Mouse (Mus musculus): ENCODE measurements around the gene Vmn2r84.
"Not testable (repeated sequence)": the region's sequence is repeated elsewhere in the genome, so short reads cannot be mapped to it uniquely, and the experiment has no call there.

Vmn2r84 gene

DNA sequence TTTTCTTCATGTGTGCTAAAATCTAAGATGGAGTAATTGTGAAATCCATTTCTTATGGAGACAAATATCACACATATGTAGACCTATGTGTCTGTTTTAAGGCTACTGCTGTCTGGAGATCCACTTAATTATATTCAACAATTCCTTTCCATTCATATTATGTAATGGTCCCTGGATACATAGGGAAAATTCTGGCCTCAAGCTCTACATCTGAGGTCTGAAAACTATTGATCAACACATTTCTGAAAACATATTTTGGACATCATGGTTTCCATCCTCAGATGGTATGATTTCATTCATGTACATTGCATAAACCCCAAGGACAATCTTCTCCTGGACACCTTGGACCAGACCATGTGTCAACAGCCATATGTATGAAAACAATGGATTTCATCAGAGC, at the start of gene Vmn2r84:
TSS of gene Vmn2r84 (minus strand) at position 101 of the 400 bp plus-strand sequence.
- DNase-seq (ENCODE audit: low spot score), result no peak

DNA sequence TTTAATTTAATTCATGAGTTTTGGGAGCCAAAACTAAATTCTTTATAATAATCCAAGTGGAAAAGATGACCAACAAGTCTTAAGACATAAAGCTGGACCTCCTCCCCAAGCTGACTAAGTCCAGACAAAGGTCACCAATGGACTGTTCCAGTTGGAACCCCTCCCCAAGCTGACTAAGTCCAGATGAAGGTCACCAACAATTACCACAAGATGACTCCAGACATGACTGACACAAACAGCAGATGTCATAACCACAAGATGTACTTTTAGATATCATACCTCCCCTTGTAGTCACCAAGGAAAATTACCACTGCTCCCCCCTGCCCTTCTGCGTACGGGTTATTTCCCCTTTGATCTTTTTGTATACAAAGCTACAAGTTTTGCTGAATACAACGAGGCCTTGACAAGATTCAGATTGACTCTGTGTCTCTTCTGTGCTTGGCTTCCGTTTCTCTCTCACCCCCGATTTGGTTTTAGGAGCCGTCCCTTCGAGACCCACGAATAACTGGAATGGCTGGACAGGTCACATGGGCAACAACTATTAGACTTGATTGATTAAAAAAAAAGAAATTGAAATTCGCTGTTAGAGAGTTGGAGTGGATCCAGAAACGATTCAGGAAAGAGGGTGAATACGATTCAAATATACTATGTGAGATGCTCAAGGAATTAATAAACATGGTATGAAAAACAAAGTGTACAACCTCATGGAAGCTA, 40.2 kb upstream of the Vmn2r84 start:
- not testable (repeated sequence) for DNase-seq (ENCODE audit: low spot score)

DNA sequence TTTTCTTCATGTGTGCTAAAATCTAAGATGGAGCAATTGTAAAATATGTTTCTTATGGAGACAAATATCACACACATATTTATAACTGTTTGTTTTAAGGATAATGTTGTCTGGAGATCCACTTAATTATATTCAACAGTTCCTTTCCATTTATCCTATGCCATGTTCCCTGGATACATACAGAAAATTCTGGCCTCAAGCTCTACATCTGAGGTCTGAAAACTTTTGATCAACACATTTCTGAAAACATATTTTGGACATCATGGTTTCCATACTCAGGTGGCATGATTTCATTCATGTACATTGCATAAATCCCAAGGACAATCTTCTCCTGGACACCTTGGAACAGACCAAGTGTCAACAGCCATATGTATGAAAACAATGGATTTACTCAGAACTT, 35.5 kb upstream of the Vmn2r84 start, which contains the start of gene Vmn2r85:
TSS of gene Vmn2r85 (minus strand) at position 101 of the 400 bp plus-strand sequence.
- not testable (repeated sequence) for DNase-seq (ENCODE audit: low spot score)

DNA sequence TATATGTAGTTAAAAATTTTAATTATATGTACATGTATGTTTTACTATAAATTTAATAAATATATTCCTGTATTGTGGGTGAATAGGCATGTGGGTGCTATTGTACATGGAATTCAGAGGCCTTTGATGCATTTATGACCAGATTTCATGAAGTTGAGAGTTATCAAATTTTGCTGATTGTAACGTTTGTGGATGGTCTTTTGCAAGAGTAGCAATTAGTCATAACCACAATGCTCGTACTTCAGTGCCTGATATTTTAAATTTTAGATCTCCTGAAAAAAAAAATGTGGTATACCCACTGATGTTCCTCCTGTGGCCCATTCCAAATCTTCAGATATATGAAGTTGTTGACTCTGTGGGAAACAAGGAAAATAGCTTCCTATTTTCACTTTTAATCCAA, 28.2 kb upstream of the Vmn2r84 start:
- not testable (repeated sequence) for DNase-seq (ENCODE audit: low spot score)

DNA sequence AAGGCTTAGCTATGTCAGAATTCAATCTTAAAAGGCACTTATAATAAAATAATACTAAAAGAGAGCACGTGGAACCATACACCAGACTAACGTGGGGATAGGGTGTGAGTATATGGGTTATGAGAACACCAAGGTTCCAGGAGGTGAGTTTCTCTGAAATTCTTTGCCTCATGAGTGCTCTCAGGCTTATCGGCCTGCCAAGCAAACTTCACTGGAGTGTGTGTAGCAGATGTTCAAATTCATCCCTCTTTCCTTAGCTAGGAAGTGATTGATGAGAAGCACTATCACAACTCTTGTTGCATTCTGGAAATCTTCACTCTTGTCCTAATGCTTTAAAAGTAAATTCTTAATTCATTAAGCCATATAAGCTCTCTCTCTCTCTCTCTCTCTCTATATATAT, 26.3 kb upstream of the Vmn2r84 start:
- DNase-seq (ENCODE audit: low spot score), result no peak

DNA sequence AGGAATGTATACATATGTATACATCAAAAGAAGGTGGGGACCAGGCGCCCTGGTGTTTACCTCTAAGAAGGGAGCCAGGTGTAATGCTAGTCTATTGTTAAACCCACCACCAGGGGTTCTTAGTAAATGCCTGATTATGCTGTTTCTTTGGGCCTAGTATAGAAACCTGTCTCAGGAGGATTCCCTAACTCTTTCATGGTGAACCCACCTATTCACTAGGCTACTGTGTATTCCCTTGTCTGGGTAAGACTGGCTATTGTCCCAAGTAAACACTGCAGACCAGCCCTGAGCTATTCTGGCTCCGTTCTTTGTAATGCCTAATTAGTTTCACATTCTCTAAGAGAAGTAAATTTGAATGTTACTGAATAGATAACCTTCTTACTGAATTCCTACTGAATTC, 25.8 kb upstream of the Vmn2r84 start:
- not testable (repeated sequence) for DNase-seq (ENCODE audit: low spot score)

DNA sequence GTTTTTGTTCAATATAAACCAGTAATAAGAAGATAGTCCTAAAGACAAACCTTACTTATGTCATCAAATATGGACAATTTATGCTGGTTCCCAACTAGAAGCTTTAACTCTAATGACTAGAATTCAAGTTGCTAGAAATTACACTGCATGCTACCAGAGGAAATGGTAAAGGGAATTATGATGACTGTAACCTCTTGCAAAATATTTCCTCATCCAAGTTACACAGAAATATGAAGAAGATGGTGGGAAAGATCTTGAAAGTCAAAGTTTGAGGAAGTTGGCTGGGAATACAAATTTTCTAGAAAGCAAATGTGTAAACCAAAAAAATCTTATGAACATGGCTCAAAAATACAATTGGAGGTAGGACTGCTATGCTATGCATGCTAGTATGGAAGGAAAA, 22.2 kb upstream of the Vmn2r84 start:
- not testable (repeated sequence) for DNase-seq (ENCODE audit: low spot score)

DNA sequence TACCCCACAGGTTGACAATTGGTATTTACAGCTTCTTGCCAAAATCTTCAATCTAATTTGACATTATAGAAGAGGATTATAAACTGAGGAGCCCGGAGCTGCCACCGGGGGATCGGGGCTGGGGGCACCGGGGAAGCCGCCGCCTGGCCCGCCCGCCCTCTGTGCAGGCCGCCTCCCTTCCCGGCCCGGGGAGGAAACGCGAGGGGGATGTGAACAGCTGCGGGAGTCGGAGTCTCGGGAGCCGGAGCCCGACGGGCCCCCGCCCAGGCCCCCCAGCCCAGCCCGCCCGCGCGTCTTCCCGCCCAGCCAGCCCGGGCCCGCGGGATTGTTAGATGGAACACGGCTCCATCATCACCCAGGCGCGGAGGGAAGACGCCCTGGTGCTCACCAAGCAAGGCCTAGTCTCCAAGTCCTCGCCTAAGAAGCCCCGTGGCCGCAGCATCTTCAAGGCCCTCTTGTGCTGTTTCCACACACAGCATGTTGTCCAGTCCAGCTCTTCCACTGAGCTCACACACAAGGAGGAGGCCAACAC, 18.1 kb upstream of the Vmn2r84 start:
- DNase-seq (ENCODE audit: low spot score), result not testable (repeated sequence)

DNA sequence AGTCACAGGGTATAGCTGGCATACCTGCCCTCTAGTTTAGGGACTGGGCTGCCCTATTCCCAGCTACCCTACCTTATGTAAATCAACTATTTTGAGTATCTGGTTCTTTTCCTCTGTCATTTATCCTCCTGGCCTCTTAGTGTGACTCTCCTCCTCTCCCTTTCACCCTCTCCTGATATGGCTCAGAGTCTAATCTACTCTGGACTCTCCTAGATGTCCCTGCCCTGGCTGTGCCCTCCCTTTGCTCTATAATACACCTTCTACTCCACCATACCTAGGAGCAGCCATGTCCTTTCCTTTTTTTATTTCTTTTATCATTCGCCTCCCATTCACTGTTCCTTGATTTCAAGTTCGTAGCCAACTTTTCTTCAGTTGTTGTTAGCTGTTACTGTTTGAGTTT, 19.0 kb downstream of the Vmn2r84 start:
- DNase-seq (ENCODE audit: low spot score), result no peak

DNA sequence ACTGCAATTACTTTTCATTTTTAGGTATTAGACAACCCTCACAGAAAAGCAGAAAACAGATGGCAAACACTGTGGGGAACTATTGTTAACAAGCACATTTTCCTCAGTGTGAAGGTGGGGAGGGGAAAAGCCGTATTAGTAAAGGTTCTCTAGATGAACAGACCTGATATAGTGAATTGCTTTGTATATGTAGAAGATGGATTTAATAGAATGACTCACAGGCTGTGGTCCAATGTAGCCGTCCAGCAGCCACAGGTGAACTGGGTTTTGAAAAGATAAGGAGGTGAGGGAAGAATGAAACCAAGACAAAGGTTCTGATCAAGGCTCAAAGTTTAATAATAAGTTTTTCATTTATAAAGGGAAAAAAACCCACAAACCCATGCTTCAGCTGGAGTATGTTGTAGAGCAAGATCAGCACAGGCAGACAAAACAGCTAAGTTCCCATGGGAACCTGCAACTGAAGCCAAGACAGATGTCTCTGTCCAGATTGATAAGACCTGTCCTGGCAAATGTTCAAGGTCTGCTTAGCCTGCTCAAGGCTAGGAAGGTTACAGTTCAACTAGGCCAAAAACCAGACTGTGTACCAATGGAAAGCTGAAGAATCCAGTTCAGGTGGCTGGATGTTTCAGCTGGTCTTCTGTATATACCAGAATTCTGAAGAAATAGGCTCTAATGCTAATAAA, 21.5 kb downstream of the Vmn2r84 start:
- DNase-seq (ENCODE audit: low spot score), result no peak

DNA sequence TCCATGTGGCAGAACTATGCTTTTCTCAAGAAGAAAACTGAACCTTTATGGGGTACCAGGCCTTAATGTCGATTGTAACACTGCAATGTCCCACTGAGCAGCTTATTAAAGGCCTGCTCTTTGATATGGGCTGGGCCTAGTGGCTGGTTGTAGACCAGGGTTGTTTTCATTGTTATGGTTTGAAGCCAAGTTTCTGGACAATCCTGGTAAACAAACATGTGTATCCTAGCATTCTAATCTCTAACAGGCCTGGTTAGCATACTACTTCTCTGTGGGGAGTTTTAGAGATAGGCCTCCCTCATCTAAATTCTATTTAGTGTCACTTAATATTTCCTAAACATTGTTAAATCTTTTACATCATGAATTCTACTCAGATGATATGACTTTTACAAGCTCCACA, 22.5 kb downstream of the Vmn2r84 start:
- DNase-seq (ENCODE audit: low spot score), result no peak

DNA sequence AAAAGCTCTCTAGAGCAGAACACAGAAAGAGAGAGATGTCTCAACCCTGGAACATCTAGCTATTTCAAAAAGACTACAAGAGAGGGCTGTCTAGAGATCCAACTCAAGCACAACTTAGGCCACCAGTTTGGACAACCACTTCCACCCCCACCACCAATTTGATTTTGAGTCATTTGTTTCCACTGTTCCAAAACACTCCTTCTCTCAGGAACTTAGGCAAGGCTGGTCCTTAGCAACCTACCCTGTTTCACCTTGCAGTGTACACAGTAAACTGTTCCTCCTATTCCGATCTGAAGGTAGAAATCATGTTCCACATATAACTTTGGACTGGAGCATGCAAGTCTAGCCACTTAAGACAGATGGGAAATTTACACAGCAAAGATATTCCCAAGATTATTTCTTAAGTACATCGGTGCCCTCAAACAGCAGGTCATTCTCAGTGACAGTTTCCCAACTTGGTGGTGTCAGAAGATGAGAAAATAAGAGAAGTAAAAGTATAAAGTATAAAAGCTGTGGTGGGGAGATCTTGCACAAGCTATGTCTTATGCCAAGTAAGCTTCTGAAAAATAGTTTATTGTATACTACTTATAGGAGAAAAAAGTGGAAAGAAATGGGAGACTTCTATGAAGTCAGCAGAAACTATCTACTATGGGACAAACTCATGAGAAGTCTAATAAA, 24.0 kb downstream of the Vmn2r84 start:
- DNase-seq (ENCODE audit: low spot score), result no peak

DNA sequence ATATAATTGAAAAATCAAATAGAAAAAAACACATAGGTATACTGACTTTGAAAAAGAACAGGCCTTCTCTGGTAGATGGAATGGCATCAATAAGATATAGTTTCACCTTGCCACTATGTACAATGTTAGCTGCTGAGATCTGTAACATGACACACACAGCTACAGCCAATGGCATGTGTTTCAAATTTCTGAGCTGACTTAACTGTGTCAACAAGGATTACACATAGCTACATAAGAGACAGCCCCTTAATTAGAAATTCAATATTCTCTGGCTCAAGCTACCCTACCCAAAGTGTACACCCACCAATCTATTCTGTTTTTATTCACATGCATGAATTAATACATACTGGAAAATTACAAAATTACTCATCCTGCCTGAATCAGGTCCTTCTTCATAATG, 25.7 kb downstream of the Vmn2r84 start:
- no peak for DNase-seq (ENCODE audit: low spot score)

DNA sequence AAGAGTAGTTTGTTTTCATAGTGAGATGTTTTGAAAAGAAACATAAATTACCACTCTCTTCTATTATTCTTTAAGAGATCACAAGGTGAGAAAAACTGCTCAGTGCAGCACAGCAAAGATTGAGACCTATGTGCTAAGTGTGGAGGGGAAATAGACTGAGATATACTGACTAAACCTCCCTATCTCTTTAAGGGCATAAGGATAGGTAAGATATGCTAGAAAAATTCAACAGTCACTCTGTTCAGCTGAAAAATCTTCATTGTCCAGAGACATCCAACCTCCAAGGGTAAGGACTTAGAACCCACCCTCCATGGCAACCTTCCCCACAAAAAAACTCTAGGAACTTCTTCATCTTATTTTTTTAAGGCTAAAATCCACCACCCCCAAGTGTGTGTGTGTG, 29.4 kb downstream of the Vmn2r84 start:
- no peak for DNase-seq (ENCODE audit: low spot score)

DNA sequence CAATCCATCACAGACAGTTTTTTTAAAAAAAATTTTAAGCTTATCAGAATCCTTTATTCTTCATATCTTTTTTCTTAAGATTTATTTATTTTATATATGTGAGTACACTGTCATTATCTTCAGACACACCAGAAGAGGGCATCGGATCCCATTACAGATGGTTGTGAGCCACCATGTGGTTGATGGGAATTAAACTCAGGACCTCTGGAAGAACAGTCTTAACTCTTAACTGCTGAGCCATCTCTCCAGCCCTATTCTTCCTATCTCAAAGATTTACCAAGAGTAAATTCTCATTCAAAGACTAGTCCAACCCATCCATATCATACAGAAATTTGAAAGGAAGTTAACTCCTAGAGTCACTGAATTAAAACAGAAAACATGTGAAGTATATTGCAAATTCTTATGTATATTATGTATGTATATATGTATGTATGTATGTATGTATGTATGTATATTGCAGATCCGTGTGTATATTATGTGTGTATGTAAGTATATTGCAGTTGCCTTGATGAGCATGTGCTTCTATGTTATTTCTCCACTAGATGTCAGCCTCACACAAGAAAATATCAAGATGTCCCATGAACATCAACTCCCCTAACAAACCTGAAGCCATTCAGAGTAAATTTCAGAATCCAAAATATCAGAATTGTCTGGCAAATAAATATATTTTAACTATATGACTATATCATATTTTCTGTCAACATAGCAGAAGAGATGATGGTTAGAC, 30.5 kb downstream of the Vmn2r84 start:
- no peak for DNase-seq (ENCODE audit: low spot score)

DNA sequence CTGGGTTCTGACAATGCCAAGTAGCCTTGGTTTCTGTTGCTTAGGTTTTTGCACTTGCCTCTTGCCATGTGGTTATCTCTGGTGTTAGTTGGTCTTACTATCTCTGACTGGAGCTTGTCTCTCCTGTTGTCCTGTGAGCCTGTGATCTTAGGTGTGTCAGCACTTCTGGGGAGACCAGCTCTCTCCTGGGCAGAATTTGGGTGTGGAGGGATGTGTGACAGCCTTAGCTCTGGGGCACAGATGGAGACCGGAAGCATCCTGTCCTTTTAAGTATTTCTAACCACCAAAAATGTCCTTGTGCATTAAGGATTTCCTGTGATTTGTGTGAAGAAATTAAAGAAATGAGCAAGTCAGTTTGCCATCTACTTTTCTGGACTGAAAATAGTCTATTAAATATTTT, 50.1 kb downstream of the Vmn2r84 start:
- DNase-seq (ENCODE audit: low spot score), result no peak

DNA sequence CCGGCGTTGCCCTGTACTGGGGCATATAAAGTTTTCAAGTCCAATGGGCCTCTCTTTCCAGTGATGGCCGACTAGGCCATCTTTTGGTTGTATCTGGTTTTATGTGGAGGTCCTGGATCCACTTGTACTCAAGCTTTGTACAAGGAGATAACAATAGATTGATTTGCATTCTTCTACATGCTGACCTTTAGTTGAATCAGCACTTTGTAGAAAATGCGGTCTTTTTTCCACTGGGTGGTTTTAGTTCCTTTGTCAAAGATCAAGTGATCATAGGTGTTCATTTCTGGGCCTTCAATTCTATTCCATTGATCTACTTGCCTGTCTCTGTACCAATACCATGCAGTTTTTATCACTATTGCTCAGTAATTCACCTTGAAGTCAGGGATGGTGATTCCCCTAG, 54.1 kb downstream of the Vmn2r84 start:
- DNase-seq (ENCODE audit: low spot score), result not testable (repeated sequence)

DNA sequence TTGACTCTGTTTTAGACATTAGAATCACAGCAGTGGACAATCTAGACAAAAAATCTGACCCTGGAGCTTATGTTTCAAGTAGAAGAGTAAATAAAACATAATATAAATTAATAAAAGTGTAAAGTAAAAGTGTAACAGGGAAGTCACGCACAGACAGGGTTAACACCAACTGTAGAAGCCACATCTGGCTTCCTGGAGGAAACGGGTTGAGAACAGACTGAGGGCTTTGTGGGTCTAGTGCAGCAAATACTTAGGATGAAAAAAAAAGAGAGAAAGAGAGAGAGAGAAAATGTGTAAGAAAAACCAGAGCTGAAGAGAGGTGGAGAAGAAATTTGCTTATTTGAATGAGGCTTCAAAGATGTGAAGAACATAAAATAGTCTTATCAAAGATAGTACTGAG, 56.6 kb downstream of the Vmn2r84 start:
- no peak for DNase-seq (ENCODE audit: low spot score)

DNA sequence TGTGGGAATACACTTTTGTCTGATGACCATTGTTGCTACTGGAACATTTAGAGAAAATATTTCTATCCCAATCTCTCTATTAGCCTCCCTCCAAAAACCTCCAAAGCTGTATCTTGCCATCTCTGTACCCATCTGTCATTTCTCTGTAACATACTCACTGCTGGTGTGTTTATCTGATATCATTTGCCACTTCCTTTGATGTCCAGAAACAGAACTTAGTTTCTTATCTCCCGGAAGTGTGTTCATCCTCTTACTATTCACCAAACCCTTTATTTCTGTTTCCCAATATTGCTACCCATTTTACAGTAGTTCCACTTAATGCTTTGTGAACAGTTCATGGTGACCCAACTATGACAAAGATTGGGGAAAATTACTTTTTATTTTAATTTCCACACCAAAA, 57.7 kb downstream of the Vmn2r84 start:
- no peak for DNase-seq (ENCODE audit: low spot score)

DNA sequence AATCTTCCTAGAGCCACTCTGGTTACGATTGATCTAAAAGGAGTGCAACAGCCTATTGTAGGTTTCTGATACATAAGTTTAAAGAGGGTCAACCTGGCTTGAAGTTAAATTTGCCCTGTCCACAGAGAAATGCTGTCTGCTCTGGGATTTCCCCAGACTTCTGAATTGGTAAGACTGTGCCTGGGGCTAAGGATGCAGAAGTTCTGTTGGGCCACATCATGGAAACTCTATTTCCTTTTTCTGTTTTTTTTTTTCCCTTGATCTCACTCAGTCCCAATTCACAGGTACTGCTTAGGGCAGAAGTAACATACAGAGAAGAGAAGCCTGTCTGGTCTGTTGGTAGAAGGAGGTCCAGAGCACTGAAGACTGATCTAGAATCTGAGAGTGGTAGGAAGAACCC, 63.4 kb downstream of the Vmn2r84 start:
- no peak for DNase-seq (ENCODE audit: low spot score)

All from urinary bladder, postnatal 14 days (tissue).